Mouse (Mus musculus) testis, postnatal 14 days (tissue): Measurements from ENCODE around the gene Cbx8.

Experiments
- DNase-seq: peaks from one replicate; pipeline ENCODE4 v3.0.0; 2021; ENCODE audit warnings: low spot score

Gene Cbx8

GRCm38 (mm10) chr11:119033874-119034558, 6.8 kb downstream of the Cbx8 start:
- DNase-seq: peak; percentile 75

GRCm38 (mm10) chr11:119026203-119026602, 14.6 kb downstream of the Cbx8 start:
- no peak for DNase-seq

DNA sequence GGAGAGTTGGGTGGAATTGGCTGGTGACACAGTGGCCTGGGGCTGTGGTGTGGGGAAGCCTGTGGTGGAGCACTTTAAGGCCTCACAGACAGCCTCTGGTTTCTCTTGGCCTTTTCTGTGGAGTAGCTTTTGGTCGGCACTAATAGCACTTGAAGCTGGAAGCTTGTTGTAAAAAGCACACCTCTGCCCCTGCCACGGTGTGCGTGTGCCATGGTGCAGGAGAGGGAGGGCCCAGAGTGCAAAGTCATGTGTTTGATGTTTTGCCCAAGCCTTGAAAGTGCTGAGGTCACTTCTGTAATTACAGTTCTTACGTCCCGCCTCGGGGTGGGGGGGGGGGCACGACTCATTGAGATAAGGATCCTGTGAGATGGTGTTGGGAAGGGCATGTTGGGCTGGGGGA, 16.5 kb downstream of the Cbx8 start:
- DNase-seq: no peak

DNA sequence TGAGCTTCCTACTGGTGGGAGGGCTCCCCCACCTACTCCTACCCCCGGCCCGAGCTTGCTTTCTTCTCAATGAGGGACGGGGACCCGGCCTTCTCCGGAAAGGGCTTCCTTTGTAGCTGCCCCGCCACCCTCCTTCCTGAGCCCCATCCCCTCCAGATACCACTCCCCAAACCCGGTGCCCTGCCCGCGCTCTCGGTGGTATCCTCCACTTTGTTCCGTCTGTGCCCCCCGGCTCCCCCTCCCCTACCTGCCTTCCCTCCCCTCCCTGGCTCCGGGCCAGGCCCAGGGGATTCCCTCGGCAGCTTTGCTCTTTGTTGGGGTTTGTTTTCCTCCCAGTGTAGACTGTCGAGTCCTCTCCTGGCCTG, 17.2 kb downstream of the Cbx8 start:
- no peak for DNase-seq

GRCm38 (mm10) chr11:119022895-119023615, 17.7 kb downstream of the Cbx8 start, which contains the start of gene Cbx2:
Gene Cbx2 (plus strand): TSS chr11:119022962.
- peak; percentile 85 for DNase-seq

- DNase-seq: no peak
Observed at GRCm38 (mm10) chr11:119022068-119022894, 18.5 kb downstream of the Cbx8 start.

DNA sequence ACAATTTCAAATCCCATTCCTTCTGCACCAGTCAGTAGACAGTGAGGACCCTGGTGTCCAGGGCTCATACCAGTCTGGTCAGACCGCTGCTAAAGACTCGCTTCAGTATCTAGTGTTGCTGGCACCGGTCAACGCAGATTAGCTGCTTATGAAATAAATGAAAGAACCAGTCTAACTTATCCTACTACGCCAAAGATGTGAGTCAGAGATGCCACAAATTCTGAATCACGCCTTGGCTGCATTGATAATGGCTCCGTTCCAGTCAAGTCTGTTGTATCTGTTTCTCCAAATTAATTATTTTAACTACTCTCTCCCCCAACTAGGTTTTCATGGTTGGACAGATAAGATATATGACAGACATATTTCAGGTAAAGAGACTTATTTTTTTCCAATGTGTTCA, 19.6 kb downstream of the Cbx8 start:
- DNase-seq: no peak

DNA sequence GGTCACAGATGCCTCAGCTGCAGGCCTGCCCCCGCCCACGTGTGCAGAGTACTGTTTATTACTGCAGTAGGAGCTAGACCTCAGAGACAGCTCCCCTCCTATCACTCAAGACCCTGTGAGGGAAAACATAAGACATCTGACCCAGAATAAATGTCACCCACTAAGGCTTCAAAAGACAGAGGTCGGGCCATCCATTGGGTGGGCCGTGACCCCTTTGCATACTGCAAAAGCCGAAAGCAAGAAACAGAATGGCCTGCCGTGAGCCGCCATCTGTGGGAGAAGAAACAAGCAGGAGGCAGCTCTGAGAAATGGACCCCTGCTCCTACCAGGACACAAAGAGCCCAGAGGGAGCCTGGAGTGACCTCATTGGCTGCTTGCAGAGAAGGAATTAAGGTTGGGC, 23.3 kb downstream of the Cbx8 start:
- DNase-seq: no peak

DNA sequence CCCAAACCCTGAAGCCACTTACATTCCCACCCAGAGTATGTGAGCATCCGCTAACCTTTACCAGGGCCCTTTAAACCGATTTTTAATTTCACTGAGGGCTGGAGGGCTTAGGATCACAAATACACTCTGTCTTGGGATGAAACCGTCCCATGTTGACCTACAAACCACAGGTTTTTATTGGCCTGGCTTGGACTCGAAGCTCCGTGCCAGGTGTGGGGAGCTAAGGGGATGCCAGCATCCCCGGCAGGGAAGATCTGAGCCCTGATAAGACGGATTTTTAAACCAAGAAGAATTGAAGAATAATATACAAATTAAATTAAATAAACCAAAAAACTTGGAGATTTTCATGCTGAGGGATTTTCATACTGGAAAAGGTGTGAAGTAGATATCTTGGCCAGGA, 26.3 kb downstream of the Cbx8 start:
- DNase-seq: no peak

DNA sequence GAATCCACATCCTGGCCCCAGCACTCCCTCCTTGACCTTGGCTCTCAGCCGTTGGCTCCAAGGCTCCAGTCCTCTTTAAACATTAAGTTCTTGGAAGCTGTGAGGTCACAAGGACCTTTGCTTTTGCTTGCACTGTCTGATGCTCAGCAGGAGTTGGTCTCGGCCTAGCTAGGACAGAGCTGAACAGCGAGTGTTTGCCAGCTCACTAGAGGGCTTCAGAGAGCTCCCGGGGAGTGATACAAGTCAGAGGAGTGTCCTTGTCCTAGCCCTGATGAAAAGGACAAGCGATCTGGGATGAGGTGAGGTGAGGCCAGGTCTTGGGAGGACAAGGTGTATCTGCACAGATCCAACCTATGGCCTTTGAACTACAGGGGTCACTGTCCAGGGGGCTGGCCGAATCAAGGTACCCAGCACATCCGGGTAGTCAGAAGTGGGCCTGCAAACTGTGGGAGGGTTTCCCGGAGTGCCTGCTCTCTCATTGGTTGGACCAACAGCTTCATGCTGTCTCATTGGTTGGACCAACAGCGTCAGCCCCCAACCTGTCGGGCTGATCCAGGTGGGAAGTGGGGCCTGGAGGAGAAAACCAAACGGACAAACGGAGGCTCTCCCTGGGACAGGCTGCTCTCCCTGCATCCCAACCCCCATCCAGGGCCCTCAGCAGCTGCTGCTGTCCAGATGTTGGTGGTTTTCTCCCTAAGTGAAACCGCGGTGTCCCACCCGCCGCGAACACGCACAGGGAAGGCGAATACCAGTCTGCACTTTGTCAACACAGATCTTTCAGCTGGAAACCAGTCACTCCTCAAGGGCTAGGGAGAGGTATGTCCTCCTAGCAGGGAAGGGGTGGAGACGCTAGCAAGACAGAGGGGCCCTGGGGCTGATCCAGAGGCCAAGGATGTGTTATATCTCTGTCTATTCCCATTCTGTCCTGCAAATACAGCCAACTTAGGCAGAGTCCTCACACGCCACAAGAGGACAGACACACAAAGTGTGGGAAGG, 33.0 kb downstream of the Cbx8 start:
- DNase-seq: peak; percentile 57

- no peak for DNase-seq
Observed at GRCm38 (mm10) chr11:119006462-119006861, 34.3 kb downstream of the Cbx8 start.

DNA sequence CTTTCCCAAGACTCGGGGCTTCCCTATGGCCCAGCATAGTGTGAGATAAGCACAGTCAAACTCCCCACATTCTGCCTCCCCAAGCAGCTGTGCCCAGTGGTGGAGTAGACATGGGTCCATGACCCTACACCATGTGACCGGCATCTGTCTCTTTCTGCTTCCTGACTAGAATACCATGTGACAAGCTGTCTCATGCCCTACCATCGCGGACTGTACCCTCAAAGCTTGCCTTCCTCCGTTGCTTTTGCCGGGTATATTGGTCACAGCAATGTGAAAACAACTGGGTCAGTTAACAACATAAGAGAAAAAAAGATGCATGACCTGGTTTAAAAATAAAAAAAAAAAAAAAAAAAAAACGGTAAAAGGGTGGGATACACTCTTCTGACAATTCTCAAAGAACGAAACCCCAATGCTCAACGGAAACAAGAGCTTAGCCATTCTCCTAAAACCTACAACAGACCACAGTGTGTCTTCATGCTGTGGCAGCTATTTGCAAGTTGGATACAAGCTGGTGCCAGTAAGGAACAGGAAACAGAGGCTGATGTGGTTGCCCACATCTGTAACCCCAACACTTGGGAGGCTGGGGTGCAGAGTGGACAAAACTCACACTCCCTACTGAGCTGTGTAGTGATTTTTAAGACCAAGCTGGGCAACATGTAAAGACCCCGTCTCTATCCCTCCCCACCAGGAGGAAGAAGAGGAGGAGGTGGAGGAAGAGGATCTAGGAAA, 35.1 kb downstream of the Cbx8 start:
- DNase-seq: no peak

- no peak for DNase-seq
Observed at GRCm38 (mm10) chr11:119001493-119002128, 39.2 kb downstream of the Cbx8 start.

GRCm38 (mm10) chr11:119000877-119001276, 39.9 kb downstream of the Cbx8 start:
- no peak for DNase-seq

GRCm38 (mm10) chr11:118999361-118999804, 41.4 kb downstream of the Cbx8 start:
- DNase-seq: peak; percentile 29

GRCm38 (mm10) chr11:118998540-118999265, 42.1 kb downstream of the Cbx8 start:
- DNase-seq: peak; percentile 68

GRCm38 (mm10) chr11:118997182-118997581, 43.6 kb downstream of the Cbx8 start:
- no peak for DNase-seq

DNA sequence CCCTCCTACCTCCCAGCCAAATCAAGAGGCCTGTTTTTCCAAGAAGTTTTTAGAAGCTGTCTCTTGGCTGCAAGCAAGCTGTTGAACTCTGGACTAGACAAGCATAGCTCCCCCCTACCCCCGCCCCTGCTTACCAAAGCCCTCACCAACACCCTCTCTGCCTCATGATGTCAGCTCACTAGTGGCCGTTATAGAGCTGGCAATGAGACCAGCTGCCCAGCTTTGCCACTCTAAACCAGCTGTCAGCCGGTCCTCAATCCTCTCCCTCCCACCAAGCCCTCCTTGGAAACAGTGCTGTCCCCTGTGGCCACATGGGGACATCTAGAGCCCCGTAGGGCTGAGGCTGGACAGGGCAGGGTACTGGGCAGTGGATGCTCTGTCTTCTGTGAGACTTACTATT, 45.3 kb downstream of the Cbx8 start:
- no peak for DNase-seq

DNA sequence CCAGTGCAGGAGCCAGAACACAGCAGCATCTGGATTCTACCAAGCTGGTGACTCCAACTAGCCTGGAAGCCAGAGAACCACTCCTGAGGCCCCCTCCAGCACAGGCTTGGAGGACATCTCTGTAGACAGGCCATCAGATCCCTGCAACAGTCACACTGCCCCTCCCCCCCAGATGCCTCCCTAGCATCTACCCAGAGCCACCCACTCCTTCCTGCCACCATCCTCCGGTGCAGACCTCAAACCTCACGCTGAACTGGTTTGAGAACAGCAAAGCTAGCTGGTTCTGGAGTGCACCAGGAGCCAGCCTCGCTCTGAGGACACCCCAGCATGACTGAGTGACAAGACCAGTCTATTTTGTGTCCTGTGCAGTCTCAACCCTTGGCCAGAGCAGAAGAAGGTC, 48.0 kb downstream of the Cbx8 start:
- DNase-seq: no peak

DNA sequence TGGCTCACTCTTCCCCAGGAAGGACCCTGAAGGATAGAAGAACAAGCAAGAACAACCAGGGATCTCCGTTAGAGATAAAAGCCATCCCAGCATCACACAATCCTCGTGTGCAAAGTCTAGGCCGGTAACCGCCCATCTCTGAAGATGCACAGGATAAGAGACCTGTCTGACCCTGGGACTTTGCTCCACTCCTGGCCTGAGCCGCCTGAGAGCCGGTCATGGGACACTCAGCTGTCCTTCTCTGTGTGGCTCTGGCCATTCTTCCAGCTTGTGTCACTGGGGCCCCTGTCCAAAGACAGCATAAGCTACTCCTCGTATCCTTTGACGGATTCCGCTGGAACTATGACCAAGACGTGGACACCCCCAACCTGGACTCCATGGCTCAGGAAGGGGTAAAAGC, 52.8 kb downstream of the Cbx8 start, which contains the start of gene Enpp7:
Enpp7 (plus strand) TSS at position 190 of the 400 bp plus-strand sequence.
- no peak for DNase-seq
